Mouse (Mus musculus) layer of hippocampus, adult 2 months (tissue): ENCODE measurements around the gene Vamp4. TPM values are rescaled to one million over a fixed set of nuclear protein-coding genes. Genes with fewer than 3 reads are reported as not detected.
A peak's percentile ranks its signal among the peaks of the same experiment; 100 is the strongest.

Experiments used
- DNase-seq, 2 experiments: peaks; one replicate each; pipeline ENCODE4 v3.0.0; 2022; ENCODE audit warnings: low spot score in 2 of 2
- H3K27ac ChIP-seq: fragments of 200-600 bp; 2 replicates; pipeline ENCODE4 v1.8.1; 2022
- H3K4me3 ChIP-seq: fragments of 200-600 bp; 2 replicates; pipeline ENCODE4 v1.8.1; 2022; ENCODE audit warnings: mild to moderate bottlenecking
- CTCF ChIP-seq: fragments of 200-600 bp; conservative IDR thresholded peaks from 2 replicates; pipeline ENCODE4 v1.8.1; 2022; ENCODE audit warnings: antibody characterized with exemption, mild to moderate bottlenecking, moderate library complexity
- long read RNA-seq, 2 experiments: library from polyadenylated mRNA; stranded (forward); transcript quantifications; one replicate each; pipeline ENCODE4 v2.0.0; 2021; ENCODE audit warnings: borderline mapping rate in 2 of 2
- total RNA-seq, 2 experiments: library from RNA; stranded (reverse); gene quantifications; 2 replicates each; pipeline ENCODE4 v1.2.3; 2021

The Vamp4 gene
- total RNA-seq, result 100 to 1,000 TPM; 102 to 103 TPM
- long read RNA-seq, experiment 1, transcript Vamp4-203 (8 exons, 2,752 nt), result minor isoform, 10 of 88 reads
- long read RNA-seq, experiment 1, transcript Vamp4-204 (8 exons, 1,461 nt), result major isoform, 65 of 88 reads
- long read RNA-seq, experiment 1, partial matches to known transcripts, result 5 of 88 reads
- long read RNA-seq, experiment 1, other reads (novel, unspliced or antisense), result 7 of 88 reads
- long read RNA-seq, experiment 2, transcript Vamp4-203 (8 exons, 2,752 nt), result minor isoform, 14 of 130 reads
- long read RNA-seq, experiment 2, transcript Vamp4-204 (8 exons, 1,461 nt), result major isoform, 106 of 130 reads
- long read RNA-seq, experiment 2, partial matches to known transcripts, result 3 of 130 reads
- long read RNA-seq, experiment 2, other reads (novel, unspliced or antisense), result 7 of 130 reads

DNA sequence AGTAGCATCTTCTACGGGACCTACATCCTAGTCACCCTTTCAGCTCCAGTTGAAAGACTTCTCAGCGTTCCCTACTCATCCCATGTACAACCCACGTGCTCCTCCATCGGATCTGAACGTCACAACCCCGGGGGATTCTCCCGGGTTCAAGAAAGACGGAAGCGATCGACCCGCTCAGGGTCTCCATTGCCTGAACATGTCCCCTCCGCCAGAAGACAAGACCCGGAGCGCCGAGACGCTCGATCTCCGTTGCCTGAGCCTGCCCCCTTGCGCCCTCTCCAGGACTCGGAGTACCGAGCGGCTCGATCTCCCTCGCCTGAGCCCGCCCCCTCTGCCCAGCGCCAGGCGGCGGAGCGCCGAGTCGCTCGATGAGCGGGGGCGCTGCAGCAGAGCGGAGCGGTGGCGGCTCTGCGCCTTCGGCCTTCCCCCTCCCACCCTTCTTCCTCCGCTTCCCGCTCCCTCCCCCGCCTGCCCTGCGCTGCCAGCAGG, at the start of gene Vamp4:
Gene Vamp4 (plus strand): TSS at position 256 of the 489 bp plus-strand sequence.
- Histone ChIP-seq H3K4me3 (peak within 1 kb of the TSS; percentile 91), H3K27ac (peak within 1 kb of the TSS; percentile 99)
- peak; percentile 88 to 90 for DNase-seq
- TF ChIP-seq CTCF, result peak; percentile 72

DNA sequence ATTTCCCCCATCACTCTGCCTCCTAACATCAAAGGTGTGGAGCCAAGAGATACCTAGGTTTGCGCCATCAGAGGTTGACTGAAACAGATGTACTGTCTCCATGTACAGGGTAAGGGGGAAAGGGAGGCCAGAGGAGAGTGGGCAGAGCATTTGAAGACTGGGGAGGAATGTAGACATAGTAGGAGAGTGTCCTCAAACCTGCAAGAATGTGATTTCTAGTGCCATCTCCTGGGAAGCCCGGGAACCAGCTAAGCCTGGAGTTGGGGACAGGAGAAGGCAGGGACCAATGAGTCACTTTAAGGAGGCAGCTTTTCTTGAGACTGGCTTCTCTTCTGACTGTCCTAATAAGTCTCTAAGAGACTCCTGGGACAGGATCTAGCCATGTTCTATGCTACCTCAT, 40.7 kb upstream of the Vamp4 start:
- H3K27ac ChIP-seq, result no peak overlapping the region
- no peak overlapping the region for H3K4me3 ChIP-seq

DNA sequence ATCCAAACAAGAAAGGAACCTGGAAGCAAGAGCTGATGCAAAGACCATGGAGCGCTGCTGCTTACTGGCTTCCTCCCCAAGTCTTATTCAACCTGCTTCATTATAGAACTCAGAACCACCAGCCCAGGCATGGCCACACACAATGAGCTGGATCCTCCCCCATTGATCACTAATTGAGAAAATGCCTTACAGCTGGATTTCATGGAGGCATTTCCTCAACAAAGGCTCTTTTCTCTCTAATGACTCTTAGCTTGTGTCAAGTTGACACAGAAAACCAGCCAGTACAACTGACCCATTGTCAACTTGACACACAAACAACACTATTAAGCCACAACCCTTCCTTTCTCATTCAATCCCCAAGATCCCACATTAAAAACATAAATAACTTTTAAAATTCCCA, 39.6 kb upstream of the Vamp4 start:
- H3K27ac ChIP-seq, result peak overlapping the region; percentile 59; the same call in 1 of the 2 replicates
- no peak overlapping the region for H3K4me3 ChIP-seq
- no peak for TF ChIP-seq CTCF
- DNase-seq, result no peak

More for the DNA sequence above, 40.7 kb upstream of the Vamp4 start:
- no peak for DNase-seq
- TF ChIP-seq CTCF, result peak; percentile 68

DNA sequence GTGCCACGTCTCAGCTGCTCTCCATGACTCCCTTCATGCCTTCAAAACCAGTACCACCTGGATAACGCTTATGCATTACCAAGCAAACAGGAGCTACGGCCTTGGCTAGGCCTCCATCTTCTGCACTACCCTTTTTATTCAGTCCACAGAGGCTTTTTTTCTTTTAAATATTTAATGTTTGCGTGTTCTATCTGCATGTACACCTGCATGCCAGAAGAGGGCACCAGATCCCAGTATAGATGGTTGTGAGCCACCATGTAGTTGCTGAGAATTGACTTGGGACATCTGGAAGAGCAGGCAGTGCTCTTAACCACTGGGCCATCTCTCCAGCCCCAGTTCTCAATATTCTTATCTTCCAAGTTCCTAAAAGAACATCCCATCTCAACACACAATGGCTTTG, 38.7 kb upstream of the Vamp4 start:
- DNase-seq, result no peak
- Histone ChIP-seq H3K27ac (peak overlapping the region; percentile 59; the same call in 1 of the 2 replicates), H3K4me3 (no peak overlapping the region)
- TF ChIP-seq CTCF, result peak; percentile 76

DNA sequence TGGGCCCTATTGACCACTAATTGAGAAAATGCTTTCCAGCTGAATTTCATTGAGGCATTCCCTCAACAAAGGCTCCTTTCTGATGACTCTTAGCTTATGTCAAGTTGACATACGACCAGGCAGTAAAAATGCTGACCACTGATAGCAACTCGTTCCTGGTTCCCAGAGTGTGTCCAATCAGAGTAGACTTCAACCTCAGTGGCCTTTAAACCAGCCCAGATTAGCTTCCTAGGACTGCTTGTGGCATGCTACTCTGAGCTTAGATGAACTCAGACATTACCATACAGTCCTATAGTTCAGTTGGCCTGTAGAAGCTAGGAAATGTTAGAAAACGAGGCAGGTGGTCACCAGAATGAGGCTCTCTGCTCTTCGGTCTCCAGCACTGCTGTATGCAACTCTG, 38.0 kb upstream of the Vamp4 start:
- no peak for DNase-seq
- TF ChIP-seq CTCF, result no peak

DNA sequence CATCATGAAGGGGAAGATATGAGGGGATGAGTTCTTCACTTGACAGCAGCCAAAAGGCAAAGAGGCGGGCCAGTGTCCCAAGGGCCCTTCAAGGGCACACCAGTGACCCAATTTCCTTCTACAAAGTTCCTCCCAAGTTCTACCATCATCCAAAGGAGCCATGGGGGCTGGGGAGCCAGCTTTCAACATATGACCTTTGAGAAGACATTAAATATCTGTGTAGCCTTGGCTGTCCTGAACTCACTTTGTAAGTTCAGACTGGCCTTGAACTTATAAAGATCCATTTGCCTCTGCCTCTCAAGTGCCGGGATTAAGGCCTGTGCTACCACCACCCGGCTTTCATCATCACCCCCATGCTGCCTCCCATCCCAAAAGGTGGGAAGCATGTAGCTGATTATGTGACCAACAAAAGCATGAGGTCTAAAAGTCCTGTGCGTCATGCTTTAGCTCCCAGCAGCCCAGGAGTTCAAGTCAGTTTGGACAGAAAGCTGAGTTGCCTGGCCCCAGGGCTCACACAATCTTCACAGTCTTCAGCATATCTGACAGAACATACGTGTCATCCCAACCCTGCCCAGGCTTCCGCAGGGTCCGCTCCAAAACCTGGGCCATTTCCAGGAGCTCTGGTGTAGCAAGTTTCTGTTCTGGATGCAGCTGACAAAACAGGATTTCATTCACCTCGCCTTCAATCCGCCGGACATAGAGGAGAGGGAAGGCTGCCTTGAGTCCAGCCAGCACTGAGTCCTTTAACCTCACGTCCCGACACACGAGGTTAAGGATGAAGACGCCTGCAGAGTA, 36.4 kb upstream of the Vamp4 start:
- Histone ChIP-seq H3K27ac (no peak overlapping the region), H3K4me3 (no peak overlapping the region)
- TF ChIP-seq CTCF, result no peak
- DNase-seq, result no peak

More for the DNA sequence above, 38.0 kb upstream of the Vamp4 start:
- Histone ChIP-seq H3K27ac (no peak overlapping the region), H3K4me3 (no peak overlapping the region)

DNA sequence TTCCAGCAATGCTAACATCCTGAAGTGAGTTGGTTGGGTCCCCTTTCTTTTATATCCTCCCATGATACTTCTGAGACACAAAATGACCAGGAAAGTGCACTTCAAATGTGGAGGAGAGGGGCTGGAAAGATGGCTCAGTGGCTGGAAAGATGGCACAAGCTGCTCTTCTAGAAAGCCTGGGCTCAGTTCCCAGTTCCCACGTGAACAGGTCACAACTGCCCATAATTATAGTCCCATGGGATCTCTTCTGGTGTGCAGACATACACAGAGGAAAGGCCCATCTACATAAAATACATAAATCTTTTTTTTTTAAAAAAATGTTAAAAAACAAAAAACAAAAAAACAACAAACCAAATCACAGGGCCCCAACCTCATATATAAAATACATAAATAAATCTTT, 27.1 kb upstream of the Vamp4 start:
- no peak overlapping the region for H3K4me3 ChIP-seq
- no peak for TF ChIP-seq CTCF
- no peak for DNase-seq
- H3K27ac ChIP-seq, result no peak overlapping the region

DNA sequence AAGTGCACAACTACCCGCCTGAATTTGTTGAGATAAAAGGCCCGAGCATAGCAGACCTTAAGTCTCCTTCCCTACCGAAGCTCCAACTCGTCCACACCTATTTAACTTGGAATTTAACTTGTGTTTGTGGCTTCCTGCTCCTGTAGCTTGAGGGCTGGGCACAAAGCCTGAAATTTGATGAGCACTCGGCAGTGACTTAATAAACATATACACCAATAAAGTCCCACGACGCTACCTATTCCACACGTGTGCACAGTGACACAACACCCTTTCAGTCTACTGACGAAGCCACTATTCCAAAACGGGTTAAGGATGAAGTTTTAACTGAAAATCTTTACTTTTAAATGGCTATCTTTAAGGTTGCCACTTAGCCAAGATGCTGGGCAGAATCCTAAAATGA, 22.7 kb upstream of the Vamp4 start:
- DNase-seq, result no peak
- no peak for TF ChIP-seq CTCF
- H3K27ac ChIP-seq, result peak overlapping the region; percentile 81; the same call in 1 of the 2 replicates
- peak overlapping the region; percentile 68 for H3K4me3 ChIP-seq

DNA sequence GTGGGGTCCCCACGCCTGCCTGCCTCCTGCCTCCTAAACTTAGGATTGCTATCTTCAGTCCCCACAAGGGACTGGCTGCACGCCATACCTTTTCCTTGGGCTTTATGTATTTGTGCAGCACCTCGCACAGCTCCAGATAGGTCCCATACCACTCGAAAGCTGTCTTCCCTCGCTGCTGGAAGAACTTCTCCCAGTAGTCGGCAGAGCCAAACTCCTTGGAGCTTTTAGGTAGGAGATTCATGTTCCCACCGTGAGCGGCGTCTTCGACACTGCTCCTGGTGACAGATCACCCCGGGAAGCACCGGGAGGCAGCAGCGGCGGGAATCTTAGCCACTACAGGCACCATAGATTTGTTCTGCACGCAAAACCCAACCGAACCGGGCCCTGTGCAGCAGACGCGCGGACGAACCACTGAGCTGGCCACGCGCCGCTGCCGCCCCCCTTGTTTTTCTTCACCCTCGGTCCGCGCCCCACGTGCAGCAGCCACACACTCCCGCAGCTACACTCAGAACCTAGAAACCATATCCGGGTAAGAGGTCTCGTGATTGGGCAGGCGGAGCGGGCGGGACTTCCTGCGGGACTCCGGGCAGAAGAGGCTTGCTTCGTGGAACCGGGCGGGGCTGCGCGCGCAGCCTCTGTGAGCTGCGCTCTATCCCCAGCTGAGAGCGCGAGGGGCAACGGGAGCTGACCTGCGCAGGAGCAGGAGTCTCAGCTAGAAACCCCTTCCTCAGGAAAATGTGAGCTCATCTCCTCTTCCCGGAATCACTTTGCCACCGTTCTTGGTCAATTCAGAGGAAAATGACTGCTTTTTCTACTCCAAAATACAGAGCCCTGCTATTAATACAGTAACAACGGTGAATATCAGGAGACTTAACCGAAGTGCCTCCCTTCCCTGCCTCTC, 22.0 kb upstream of the Vamp4 start, which contains the start of gene Mettl13:
Gene Mettl13 (minus strand): TSS at position 536 of the 901 bp plus-strand sequence.
- peak within 1 kb of the TSS; percentile 68 for H3K4me3 ChIP-seq
- DNase-seq, result peak; percentile 81 to 89
- peak; percentile 13; the same call in 1 of the 2 replicates for TF ChIP-seq CTCF
- H3K27ac ChIP-seq, result peak within 1 kb of the TSS; percentile 95

DNA sequence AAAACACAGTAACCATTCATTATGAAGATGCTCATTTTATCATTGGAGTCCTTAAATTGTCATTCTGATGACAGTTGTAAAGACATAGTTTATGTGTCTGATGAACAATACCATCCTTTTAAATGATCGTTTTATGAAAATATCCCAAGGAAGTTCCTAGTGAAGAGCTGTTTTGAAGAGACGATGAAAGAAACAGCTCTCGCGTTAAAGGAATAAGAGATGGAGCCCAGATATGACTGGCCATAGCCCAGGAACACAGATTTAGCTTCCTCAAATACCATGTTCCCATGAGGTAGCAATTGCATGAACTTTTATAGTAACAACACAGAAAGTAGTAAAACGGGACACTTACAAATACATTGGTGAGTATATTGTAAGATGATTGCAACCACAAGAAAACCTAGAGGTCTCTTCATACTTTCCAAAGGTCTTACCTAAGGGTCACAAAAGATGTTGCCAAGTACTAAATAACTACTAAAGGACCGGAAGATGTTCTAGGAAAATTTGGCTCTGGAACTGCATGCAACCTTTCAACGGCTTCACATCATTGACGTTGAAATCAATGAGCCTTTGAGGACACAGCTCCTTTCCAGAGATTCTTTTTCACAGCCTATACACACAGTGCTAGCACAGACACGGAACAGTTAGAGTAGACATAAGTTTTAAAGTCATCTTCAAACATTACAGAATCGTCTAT, 21.2 kb upstream of the Vamp4 start:
- Histone ChIP-seq H3K4me3 (peak overlapping the region; percentile 68), H3K27ac (peak overlapping the region; percentile 95)
- no peak for DNase-seq
- no peak for TF ChIP-seq CTCF

DNA sequence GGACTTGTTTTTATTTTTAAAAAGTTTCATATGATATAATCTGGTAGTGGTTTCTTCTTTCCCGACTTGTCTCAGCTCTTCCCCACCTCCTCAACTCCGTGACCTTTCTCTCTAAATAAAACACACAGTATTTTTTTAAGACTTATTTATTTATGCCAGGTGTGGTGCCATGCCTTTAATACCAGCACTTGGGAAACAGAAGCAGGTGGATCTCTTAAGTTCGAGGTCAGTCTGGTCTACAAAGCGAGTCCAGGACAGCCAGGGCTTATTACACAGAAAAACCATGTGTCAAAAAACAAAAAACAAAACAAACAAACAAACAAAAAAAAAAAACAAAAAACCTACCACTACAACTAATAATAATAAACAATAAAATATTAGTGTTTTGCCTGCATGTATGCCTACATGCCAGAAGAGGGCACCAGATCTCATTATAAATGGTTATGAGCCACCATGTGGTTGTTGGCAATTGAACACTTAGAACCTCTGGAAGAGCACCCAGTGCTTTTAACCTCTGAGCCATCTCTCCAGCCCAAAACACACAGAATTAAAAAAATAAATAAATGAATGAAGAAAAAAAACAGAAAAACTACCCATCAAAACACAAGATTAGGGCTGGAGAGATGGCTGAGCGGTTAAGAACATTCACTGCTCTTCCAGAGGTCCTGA, 20.6 kb upstream of the Vamp4 start:
- TF ChIP-seq CTCF, result peak; percentile 90
- no peak overlapping the region for H3K4me3 ChIP-seq
- no peak overlapping the region for H3K27ac ChIP-seq
- no peak for DNase-seq
